Mouse (Mus musculus): ENCODE measurements at regions not wholly inside any gene's neighbourhood (a gene's known extent, or its start where the extent isn't known, plus 50 kb on each side); places are given as distances from the start of the nearest gene placed in this dataset.
A peak's percentile ranks its signal among the peaks of the same experiment; 100 is the strongest.

DNA sequence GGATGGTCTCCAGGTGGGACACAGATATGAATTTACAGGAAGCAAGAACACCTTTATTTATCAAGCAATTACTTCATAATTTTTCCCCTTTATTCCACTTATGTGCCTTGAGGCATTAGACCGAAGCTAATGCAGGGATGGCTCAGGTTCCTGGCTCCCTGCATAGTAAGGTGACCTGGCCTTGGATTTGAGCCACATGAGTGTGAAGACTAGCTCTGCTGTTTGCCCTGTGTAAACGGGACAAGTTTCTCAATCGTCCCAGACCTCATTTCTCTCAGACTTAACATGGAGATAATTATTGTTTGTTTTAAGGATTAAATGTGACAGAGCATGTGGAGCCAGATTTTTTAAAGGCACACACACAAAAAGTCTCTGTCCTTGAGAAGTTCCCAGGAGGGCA, 132.2 kb upstream of the Tmpo start:
- ATAC-seq, result no peak

GRCm38 (mm10) chr10:91312913-91313312, 131.8 kb upstream of the Tmpo start:
- no peak for ATAC-seq

- ATAC-seq, result no peak
Observed at GRCm38 (mm10) chr10:91300067-91300466, 119.0 kb upstream of the Tmpo start.

DNA sequence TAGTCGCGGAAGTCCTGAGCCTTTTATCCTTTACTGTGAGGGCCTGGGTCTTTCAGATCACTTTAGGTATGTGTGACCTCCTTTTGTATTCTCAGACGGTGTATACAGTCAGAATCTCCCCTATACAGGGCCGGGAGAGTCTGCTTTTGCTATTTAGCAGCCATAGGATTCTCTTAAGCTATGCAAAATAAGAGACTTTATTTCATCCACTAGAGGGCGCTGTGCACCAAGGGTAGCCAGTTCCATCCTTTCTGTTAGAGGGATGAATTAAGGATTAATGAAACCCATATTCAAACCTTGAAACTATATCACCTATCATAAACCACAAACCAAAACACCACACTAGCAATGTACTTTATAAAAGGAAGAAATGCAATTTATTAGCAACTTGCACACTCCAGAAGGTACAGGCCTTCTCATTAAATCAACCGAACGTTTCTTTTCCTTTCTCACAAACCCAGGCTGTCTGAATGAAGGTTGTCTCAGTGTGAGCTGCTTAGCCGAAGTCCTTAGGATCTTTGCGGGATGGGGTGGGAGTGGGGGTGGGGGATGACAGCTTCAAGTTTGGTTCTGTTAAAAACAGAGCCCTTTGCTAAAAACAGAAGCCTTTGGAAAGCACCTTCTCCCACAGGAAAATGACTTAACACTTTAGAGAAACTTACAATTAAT, 116.8 kb upstream of the Tmpo start:
- no peak for ATAC-seq

DNA sequence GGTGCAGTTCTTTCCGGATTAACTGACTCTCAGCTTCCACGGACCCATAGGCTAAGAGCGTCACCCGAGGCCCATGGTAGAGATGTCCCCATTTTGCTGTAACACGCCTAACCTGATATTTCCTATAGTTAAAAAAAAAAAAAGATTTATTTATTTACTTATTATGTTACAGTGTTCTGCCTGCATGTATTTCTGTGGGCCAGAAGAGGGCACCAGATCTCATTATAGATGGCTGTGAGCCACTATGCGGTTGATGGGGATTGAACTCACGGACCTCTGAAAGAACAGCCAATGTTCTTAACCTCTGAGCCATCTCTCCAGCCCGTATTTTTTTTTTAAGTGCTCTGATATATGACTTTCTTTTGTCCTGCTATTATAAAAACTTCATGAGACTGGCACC, 114.2 kb upstream of the Tmpo start:
- ATAC-seq, result no peak

GRCm38 (mm10) chr10:91293226-91293625, 112.1 kb upstream of the Tmpo start:
- ATAC-seq, result no peak

DNA sequence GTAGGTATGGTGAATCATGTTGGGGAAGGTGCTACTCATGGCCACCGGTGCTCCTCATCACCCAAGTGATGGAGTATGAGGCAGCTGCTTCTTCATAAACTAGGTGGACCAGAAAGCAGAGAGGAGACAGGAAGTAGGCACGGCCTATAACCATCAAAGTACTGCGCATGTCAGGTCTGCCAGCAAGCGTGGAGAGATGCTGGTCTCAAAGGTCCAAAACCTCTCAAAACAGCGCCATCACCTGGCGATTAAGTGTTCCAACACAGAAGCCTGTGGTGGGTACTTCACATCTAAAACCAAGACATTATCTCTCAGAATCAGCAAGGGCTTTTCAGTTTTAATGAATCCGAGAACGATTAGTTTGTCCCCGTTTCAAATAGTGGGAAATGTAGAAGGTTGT, 103.1 kb upstream of the Tmpo start:
- ATAC-seq, result no peak

- peak; percentile 57 for ATAC-seq
Observed at GRCm38 (mm10) chr10:91270955-91271741, 90.0 kb upstream of the Tmpo start.

DNA sequence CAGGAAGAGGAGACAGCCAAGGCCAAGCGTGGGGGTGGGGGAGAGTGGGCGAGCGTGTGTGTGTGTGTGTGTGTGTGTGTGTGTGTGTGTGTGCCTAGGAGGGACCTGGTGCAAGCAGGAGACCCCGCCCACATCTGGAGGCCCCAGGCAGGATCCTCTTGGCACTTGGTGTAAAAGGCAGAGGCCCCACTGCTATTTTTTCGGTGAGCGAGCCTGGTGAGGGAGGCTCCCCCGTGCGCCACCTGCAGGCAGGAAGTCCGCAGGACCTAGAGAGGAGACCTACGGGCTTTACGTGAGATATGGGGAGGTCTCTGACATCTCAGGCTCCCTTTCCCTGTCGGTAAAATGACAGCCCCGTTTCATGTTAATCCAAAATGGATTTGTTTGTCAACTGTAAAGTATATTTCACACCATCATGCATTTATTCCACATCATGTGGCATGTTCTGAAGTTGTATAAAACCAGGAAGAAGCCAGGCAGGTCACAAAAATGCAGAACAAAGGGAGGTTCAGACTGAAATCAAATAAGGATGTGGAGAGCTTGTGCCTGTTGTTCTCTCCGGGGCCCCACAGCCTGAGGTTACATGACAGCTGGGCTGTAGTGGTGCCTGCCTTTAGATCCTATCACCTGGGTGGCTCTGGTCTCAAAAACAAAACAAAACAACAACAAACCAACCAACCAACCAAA, 89.3 kb upstream of the Tmpo start:
- peak; percentile 92 for ATAC-seq

GRCm38 (mm10) chr10:91267886-91268285, 86.8 kb upstream of the Tmpo start:
- no peak for ATAC-seq

- no peak for ATAC-seq
Observed at GRCm38 (mm10) chr10:91260416-91260815, 79.3 kb upstream of the Tmpo start.

GRCm38 (mm10) chr10:91249681-91250195, 68.6 kb upstream of the Tmpo start:
- ATAC-seq, result no peak

GRCm38 (mm10) chr10:91244297-91244696, 63.2 kb upstream of the Tmpo start:
- ATAC-seq, result no peak

GRCm38 (mm10) chr10:91242491-91243046, 61.5 kb upstream of the Tmpo start:
- no peak for ATAC-seq

- no peak for ATAC-seq
Observed at GRCm38 (mm10) chr10:91241611-91242005, 60.5 kb upstream of the Tmpo start.

- ATAC-seq, result no peak
Observed at GRCm38 (mm10) chr10:91240856-91241610, 59.9 kb upstream of the Tmpo start.

DNA sequence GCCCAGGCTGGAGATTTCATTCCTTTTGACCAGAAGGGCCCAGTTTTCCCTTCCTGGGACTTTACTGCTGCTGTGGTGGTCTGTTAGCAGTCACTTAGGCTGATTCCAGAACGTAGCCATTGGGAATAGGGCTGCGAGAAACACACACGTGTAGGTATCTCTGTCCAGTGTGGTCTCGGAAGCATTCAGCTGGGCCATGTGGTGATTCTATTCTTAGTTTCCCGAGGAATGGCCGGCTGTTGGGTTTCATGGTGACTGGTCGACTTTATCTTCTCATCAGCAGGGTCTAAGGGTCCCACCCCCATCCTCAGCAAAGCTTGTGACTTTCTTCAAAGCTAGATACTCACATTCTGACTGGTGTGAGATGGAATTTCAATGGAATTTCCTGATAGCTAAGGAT, 59.2 kb upstream of the Tmpo start:
- ATAC-seq, result no peak

DNA sequence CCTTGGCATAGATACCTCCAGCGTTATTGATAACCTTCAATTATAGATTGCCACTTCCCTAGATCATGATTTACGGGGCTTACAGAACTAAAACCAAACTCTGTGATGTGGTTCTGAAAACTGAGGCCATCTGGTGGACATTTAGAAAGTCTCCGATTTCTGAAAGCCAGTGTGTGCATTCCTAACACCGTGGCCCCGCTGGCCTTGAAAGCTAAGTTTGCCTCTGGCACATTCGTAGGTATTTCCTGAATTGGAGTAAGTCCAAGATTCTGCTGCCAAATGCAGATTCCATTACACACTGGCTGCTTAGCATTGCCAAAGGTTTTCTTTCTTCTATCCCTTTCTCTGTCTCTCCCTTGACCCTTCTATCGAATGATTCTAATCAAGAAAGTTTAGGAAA, 55.7 kb upstream of the Tmpo start:
- no peak for ATAC-seq

DNA sequence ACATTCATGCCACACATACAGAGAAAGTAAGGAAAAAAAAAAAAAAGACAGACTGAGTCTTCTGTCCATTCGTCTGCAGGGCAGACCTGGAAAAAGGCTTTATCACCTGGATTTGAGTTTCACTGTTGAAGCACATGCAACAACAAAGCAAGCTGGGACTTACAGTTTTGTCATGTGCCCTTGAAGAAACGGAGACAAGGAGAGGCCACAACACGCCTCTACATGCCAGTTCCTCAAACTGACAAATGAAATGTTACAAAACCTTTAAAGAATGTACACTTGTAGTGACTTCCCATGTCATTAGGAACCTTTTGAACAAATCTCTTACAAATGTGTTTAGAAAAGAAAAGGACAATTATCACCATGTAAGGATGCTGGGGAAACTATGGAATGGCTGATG, 53.6 kb upstream of the Tmpo start:
- ATAC-seq, result no peak

Data from inflammation-experienced regulatory T-cells, adult 6 months (primary cell).